Mouse (Mus musculus) hindlimb bud, embryonic 11.5 days (tissue): Measurements from ENCODE around the gene Olfr1150-ps1.

Experiments
- DNase-seq: peaks from one replicate; pipeline ENCODE4 v3.0.0-alpha.2; 2012; ENCODE audit warnings: low read depth, low spot score; ENCODE audit errors: extremely low spot score

Olfr1150-ps1 gene

DNA sequence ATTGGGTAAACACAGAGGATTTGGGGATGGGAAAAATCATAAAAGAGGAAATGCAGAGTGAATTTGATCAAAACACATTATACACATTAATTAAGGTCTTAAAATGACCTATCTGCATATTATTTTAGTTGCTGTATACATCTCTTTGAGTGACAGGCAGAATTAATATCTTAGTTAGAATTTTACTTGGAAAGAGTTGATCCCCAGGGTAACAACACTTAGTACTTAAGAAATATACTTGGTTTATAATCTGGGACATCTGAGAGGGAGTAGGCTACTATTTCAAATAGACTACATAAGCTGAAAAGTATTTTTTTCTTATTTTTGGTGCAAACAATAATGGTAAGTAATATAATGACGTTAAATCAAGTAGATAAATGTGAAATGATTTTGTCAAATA lies at the start of gene Olfr1150-ps1:
Olfr1150-ps1 (plus strand) TSS at position 301 of the 400 bp plus-strand sequence.
- DNase-seq: no peak

DNA sequence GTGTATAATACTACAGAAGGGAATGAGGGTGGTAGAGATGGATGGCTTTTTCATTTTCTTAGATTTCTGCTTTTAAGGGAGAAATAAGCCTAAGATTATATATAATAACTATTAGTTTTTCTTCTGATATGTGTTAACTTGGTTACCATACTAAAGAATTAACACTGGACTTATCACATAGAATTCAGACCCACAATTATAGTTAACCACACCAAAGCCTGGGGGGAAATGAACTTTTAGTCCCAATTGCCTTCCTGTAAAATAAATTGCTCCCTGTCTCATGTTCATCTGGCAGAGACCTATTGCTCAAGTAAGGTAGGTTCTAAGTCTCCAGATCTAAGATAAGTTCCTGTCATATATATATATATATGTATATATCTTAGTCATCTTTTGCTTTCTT lies 43.5 kb upstream of the Olfr1150-ps1 start, which contains the start of gene Olfr1143:
Olfr1143 (plus strand) TSS at position 301 of the 400 bp plus-strand sequence.
- no peak for DNase-seq

- no peak for DNase-seq
These were observed 34.3 kb upstream of the Olfr1150-ps1 start, which contains the start of gene Olfr1145 for GRCm38 (mm10) chr2:87809522-87809921. Olfr1145 (plus strand) TSS chr2:87809822.

DNA sequence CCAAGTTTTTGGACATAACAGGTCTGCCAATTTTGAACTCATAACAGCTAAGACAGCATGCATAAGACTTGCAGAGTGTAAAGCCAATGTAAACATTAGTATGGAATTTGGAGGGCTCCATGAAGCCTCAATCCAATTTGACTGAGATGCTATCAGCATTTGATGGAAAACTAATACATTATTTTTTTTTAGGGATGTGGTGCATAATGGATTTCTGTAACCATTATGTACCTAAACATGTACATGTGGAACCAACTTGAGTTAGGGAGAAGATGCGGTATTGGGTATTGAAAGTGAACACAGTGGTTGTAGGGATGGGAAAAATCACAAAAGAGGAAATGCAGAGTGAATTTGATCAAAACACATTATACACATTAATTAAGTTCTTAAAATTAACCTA lies 13.6 kb upstream of the Olfr1150-ps1 start, which contains the start of gene Olfr1148:
Olfr1148 (plus strand) TSS at position 301 of the 400 bp plus-strand sequence.
- DNase-seq: no peak

- no peak for DNase-seq
These were observed 11.8 kb downstream of the Olfr1150-ps1 start, which contains the start of gene Olfr1151 for GRCm38 (mm10) chr2:87855562-87855961. Olfr1151 (plus strand) TSS chr2:87855862.

- no peak for DNase-seq
These were observed 22.4 kb downstream of the Olfr1150-ps1 start, which contains the start of gene Olfr1152 for GRCm38 (mm10) chr2:87866192-87866591. Olfr1152 (plus strand) TSS chr2:87866492.

DNA sequence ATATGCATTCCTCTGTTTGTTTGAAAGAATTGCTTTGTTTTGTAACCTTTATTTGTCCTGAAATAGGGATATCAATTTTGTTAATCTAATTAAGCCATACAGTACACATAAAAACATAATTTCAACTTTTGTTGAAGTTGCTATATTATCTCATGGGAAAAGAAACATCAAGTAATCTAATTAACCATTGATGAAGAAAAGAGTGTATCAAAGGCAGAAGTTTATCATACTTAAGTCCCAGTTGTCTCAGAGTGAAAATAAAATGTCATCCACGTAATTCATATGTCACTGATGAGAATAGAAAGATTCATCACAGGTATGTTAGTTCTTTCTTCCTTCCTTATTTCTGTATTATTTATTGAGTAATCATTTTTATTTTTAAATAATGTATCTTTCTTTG lies 50.9 kb downstream of the Olfr1150-ps1 start, which contains the start of gene Olfr1153:
Olfr1153 (plus strand) TSS at position 301 of the 400 bp plus-strand sequence.
- no peak for DNase-seq
